Mouse (Mus musculus): Measurements from ENCODE around the gene Bag6. TPM values are rescaled to one million over a fixed set of nuclear protein-coding genes. Genes with fewer than 3 reads are reported as not detected.

The Bag6 gene
- polyA plus RNA-seq, 1 experiment from 2014 or later = 56.4 TPM

Small RNAs within 50 kb of the gene (microRNA-seq; reads per million reads assigned to microRNA genes)
- gene Mir6973a = not detected

Other genes with a start within 250 kb of the Bag6 start
- 4.6 and 5.7 TPM in 2 replicates for gene C2, start 236.9 kb upstream of the Bag6 start, polyA plus RNA-seq (2015; fragmentation: Nextera tagmentation; extraction: Ambion mirVana)
- gene Ehmt2, start 236.7 kb upstream of the Bag6 start, polyA plus RNA-seq (2015; fragmentation: Nextera tagmentation; extraction: Ambion mirVana) = 89.9 and 92.8 TPM in 2 replicates
- gene Slc44a4, start 220.7 kb upstream of the Bag6 start, polyA plus RNA-seq (2015; fragmentation: Nextera tagmentation; extraction: Ambion mirVana) = 17.9 and 18.9 TPM in 2 replicates
- 50.0 and 54.1 TPM in 2 replicates for gene Neu1, start 203.9 kb upstream of the Bag6 start, polyA plus RNA-seq (2015; fragmentation: Nextera tagmentation; extraction: Ambion mirVana)
- 0.76 and 0.80 TPM in 2 replicates for gene Hspa1b, start 175.9 kb upstream of the Bag6 start, polyA plus RNA-seq (2015; fragmentation: Nextera tagmentation; extraction: Ambion mirVana)
- gene Gm20481, start 165.3 kb upstream of the Bag6 start, polyA plus RNA-seq (2015; fragmentation: Nextera tagmentation; extraction: Ambion mirVana) = not detected in 2 replicates
- gene Hspa1a, start 163.0 kb upstream of the Bag6 start, polyA plus RNA-seq (2015; fragmentation: Nextera tagmentation; extraction: Ambion mirVana) = 11.2 and 13.4 TPM in 2 replicates
- gene Hspa1l, start 162.5 kb upstream of the Bag6 start, polyA plus RNA-seq (2015; fragmentation: Nextera tagmentation; extraction: Ambion mirVana) = 1.0 and 1.3 TPM in 2 replicates
- gene Lsm2, start 153.3 kb upstream of the Bag6 start, polyA plus RNA-seq (2015; fragmentation: Nextera tagmentation; extraction: Ambion mirVana) = 206 and 230 TPM in 2 replicates
- 132 and 137 TPM in 2 replicates for gene Vars, start 134.2 kb upstream of the Bag6 start, polyA plus RNA-seq (2015; fragmentation: Nextera tagmentation; extraction: Ambion mirVana)
- 0.21 and 0.31 TPM in 2 replicates for gene Vwa7, start 118.6 kb upstream of the Bag6 start, polyA plus RNA-seq (2015; fragmentation: Nextera tagmentation; extraction: Ambion mirVana)
- 5.7 and 7.1 TPM in 2 replicates for gene Sapcd1, start 107.2 kb upstream of the Bag6 start, polyA plus RNA-seq (2015; fragmentation: Nextera tagmentation; extraction: Ambion mirVana)
- 4.5 and 6.9 TPM in 2 replicates for gene Msh5, start 88.4 kb upstream of the Bag6 start, polyA plus RNA-seq (2015; fragmentation: Nextera tagmentation; extraction: Ambion mirVana)
- 341 and 345 TPM in 2 replicates for gene Clic1, start 85.2 kb upstream of the Bag6 start, polyA plus RNA-seq (2015; fragmentation: Nextera tagmentation; extraction: Ambion mirVana)
- gene Ddah2, start 76.1 kb upstream of the Bag6 start, polyA plus RNA-seq (2015; fragmentation: Nextera tagmentation; extraction: Ambion mirVana) = 375 and 376 TPM in 2 replicates
- gene Ly6g6c, start 69.8 kb upstream of the Bag6 start, polyA plus RNA-seq (2015; fragmentation: Nextera tagmentation; extraction: Ambion mirVana) = not detected in 2 replicates
- 0.49 and 0.52 TPM in 2 replicates for gene Mpig6b, start 69.0 kb upstream of the Bag6 start, polyA plus RNA-seq (2015; fragmentation: Nextera tagmentation; extraction: Ambion mirVana)
- 1.1 and 2.0 TPM in 2 replicates for gene Ly6g6e, start 58.3 kb upstream of the Bag6 start, polyA plus RNA-seq (2015; fragmentation: Nextera tagmentation; extraction: Ambion mirVana)
- 4.4 and 4.6 TPM in 2 replicates for gene Ly6g6d, start 57.1 kb upstream of the Bag6 start, polyA plus RNA-seq (2015; fragmentation: Nextera tagmentation; extraction: Ambion mirVana)
- gene Ly6g6f, start 49.6 kb upstream of the Bag6 start, polyA plus RNA-seq (2015; fragmentation: Nextera tagmentation; extraction: Ambion mirVana) = 0.26 TPM in 1 of 2 replicates, not detected in the other
- 115 and 118 TPM in 2 replicates for gene Abhd16a, start 45.9 kb upstream of the Bag6 start, polyA plus RNA-seq (2015; fragmentation: Nextera tagmentation; extraction: Ambion mirVana)
- not detected in 2 replicates for gene Ly6g5c, start 26.9 kb upstream of the Bag6 start, polyA plus RNA-seq (2015; fragmentation: Nextera tagmentation; extraction: Ambion mirVana)
- 0.89 and 1.5 TPM in 2 replicates for gene Ly6g5b, start 19.8 kb upstream of the Bag6 start, polyA plus RNA-seq (2015; fragmentation: Nextera tagmentation; extraction: Ambion mirVana)
- gene Gpank1, start 13.7 kb upstream of the Bag6 start, polyA plus RNA-seq (2015; fragmentation: Nextera tagmentation; extraction: Ambion mirVana) = 22.3 and 23.7 TPM in 2 replicates
- gene Csnk2b, start 13.1 kb upstream of the Bag6 start, polyA plus RNA-seq (2015; fragmentation: Nextera tagmentation; extraction: Ambion mirVana) = 293 and 308 TPM in 2 replicates
- gene D17H6S53E, start 8.8 kb upstream of the Bag6 start, polyA plus RNA-seq (2015; fragmentation: Nextera tagmentation; extraction: Ambion mirVana) = 8.5 and 12.0 TPM in 2 replicates
- 22.2 and 27.5 TPM in 2 replicates for gene Apom, start 3.1 kb upstream of the Bag6 start, polyA plus RNA-seq (2015; fragmentation: Nextera tagmentation; extraction: Ambion mirVana)
- gene Prrc2a, start 29.7 kb downstream of the Bag6 start, polyA plus RNA-seq (2015; fragmentation: Nextera tagmentation; extraction: Ambion mirVana) = 166 and 215 TPM in 2 replicates
- 8.3 and 9.2 TPM in 2 replicates for gene Aif1, start 40.9 kb downstream of the Bag6 start, polyA plus RNA-seq (2015; fragmentation: Nextera tagmentation; extraction: Ambion mirVana)
- 10.7 and 12.8 TPM in 2 replicates for gene Lst1, start 53.3 kb downstream of the Bag6 start, polyA plus RNA-seq (2015; fragmentation: Nextera tagmentation; extraction: Ambion mirVana)
- 0.66 and 1.2 TPM in 2 replicates for gene Ltb, start 59.3 kb downstream of the Bag6 start, polyA plus RNA-seq (2015; fragmentation: Nextera tagmentation; extraction: Ambion mirVana)
- 0.15 and 0.28 TPM in 2 replicates for gene Tnf, start 66.8 kb downstream of the Bag6 start, polyA plus RNA-seq (2015; fragmentation: Nextera tagmentation; extraction: Ambion mirVana)
- 0.13 TPM in 1 of 2 replicates, not detected in the other for gene Lta, start 70.2 kb downstream of the Bag6 start, polyA plus RNA-seq (2015; fragmentation: Nextera tagmentation; extraction: Ambion mirVana)
- 0.56 and 0.62 TPM in 2 replicates for gene Gm16181, start 85.7 kb downstream of the Bag6 start, polyA plus RNA-seq (2015; fragmentation: Nextera tagmentation; extraction: Ambion mirVana)
- gene Atp6v1g2, start 98.5 kb downstream of the Bag6 start, polyA plus RNA-seq (2015; fragmentation: Nextera tagmentation; extraction: Ambion mirVana) = 5.8 and 8.5 TPM in 2 replicates
- gene Nfkbil1, start 100.6 kb downstream of the Bag6 start, polyA plus RNA-seq (2015; fragmentation: Nextera tagmentation; extraction: Ambion mirVana) = 11.6 TPM in 2 replicates
- 553 and 556 TPM in 2 replicates for gene Ddx39b, start 106.6 kb downstream of the Bag6 start, polyA plus RNA-seq (2015; fragmentation: Nextera tagmentation; extraction: Ambion mirVana)
- gene H2-D1, start 127.6 kb downstream of the Bag6 start, polyA plus RNA-seq (2015; fragmentation: Nextera tagmentation; extraction: Ambion mirVana) = 73.6 and 87.2 TPM in 2 replicates
- gene H2-Q1, start 185.2 kb downstream of the Bag6 start, polyA plus RNA-seq (2015; fragmentation: Nextera tagmentation; extraction: Ambion mirVana) = not detected in 2 replicates
- gene H2-Q2, start 207.1 kb downstream of the Bag6 start, polyA plus RNA-seq (2015; fragmentation: Nextera tagmentation; extraction: Ambion mirVana) = 0.42 and 0.82 TPM in 2 replicates
- 4.3 and 4.4 TPM in 2 replicates for gene H2-Q4, start 244.4 kb downstream of the Bag6 start, polyA plus RNA-seq (2015; fragmentation: Nextera tagmentation; extraction: Ambion mirVana)